Mouse (Mus musculus): ENCODE data around the gene Ggn. TPM values are rescaled to one million over a fixed set of nuclear protein-coding genes. Genes with fewer than 3 reads are reported as not detected.
"Not testable (repeated sequence)": the region's sequence is repeated elsewhere in the genome, so short reads cannot be mapped to it uniquely, and the experiment has no call there.

Ggn gene
- polyA plus RNA-seq, 1 experiment from 2014 or later, result 1.1 TPM

GRCm38 (mm10) chr7:29212199-29212765 is 42.3 kb downstream of the Ggn start:
- H3K9me3 ChIP-seq (replicated peaks; ENCODE audit: control insufficient read depth, low read length), result peaks cover 3% of the 10 kb centered on the region; the same call in 1 of the 2 replicates
- peaks cover 8% of the 10 kb centered on the region for H3K27me3 ChIP-seq (ENCODE audit: control insufficient read depth, insufficient read depth, low read length)
- no peaks in the 10 kb centered on the region for H3K36me3 ChIP-seq (ENCODE audit: control insufficient read depth, insufficient read depth, low read length)
- peak overlapping the region; percentile 65 for H3K4me2 ChIP-seq
- WGBS (ENCODE audit: insufficient replicate concordance), result 12% methylated on average over 26 of the region's 26 CpGs
- H3K27ac ChIP-seq (ENCODE audit: low read depth, low read length), result no peak overlapping the region
- H3K9ac ChIP-seq (ENCODE audit: low read depth, low read length), result no peak overlapping the region
- ATAC-seq (replicated peaks; ENCODE audit: insufficient number of reproducible peaks, low FRiP score, low TSS enrichment), result no peak
- peak overlapping the region; percentile 44; the same call in 1 of the 2 replicates for H3K4me3 ChIP-seq (ENCODE audit: low read depth, low read length)
- no peaks in the 10 kb centered on the region for H3K4me1 ChIP-seq (ENCODE audit: control insufficient read depth, insufficient read depth, low read length)

GRCm38 (mm10) chr7:29212775-29213560 is 43.0 kb downstream of the Ggn start:
- ATAC-seq (replicated peaks; ENCODE audit: insufficient number of reproducible peaks, low FRiP score, low TSS enrichment); H3K9me3 ChIP-seq (replicated peaks; ENCODE audit: control insufficient read depth, low read length); H3K9ac ChIP-seq (ENCODE audit: low read depth, low read length); H3K4me1 ChIP-seq (ENCODE audit: control insufficient read depth, insufficient read depth, low read length); H3K4me3 ChIP-seq (ENCODE audit: low read depth, low read length); H3K36me3 ChIP-seq (ENCODE audit: control insufficient read depth, insufficient read depth, low read length); H3K27ac ChIP-seq (ENCODE audit: low read depth, low read length); H3K27me3 ChIP-seq (ENCODE audit: control insufficient read depth, insufficient read depth, low read length): not testable (repeated sequence)
- WGBS (ENCODE audit: insufficient replicate concordance), result 11% methylated on average over 40 of the region's 40 CpGs
- peak overlapping the region; percentile 34 for H3K4me2 ChIP-seq

- no peaks in the 10 kb centered on the region for H3K36me3 ChIP-seq (ENCODE audit: control insufficient read depth, insufficient read depth, low read length)
- no peak within 1 kb of the TSS for H3K9ac ChIP-seq (ENCODE audit: low read depth, low read length)
- no peak within 1 kb of the TSS for H3K27ac ChIP-seq (ENCODE audit: low read depth, low read length)
- H3K4me1 ChIP-seq (ENCODE audit: control insufficient read depth, insufficient read depth, low read length), result no peaks in the 10 kb centered on the region
- H3K4me2 ChIP-seq, result peak within 1 kb of the TSS; percentile 34
- peaks cover 3% of the 10 kb centered on the region for H3K9me3 ChIP-seq (replicated peaks; ENCODE audit: control insufficient read depth, low read length)
- 0 out of 2 replicates have a peak, but pooled peaks have one; percentile 37 for ATAC-seq (replicated peaks; ENCODE audit: insufficient number of reproducible peaks, low FRiP score, low TSS enrichment)
- 5% methylated on average over 20 of the region's 20 CpGs for WGBS (ENCODE audit: insufficient replicate concordance)
- no peak within 1 kb of the TSS for H3K4me3 ChIP-seq (ENCODE audit: low read depth, low read length)
- H3K27me3 ChIP-seq (ENCODE audit: control insufficient read depth, insufficient read depth, low read length), result peaks cover 8% of the 10 kb centered on the region
Observed at GRCm38 (mm10) chr7:29213675-29214082, 43.7 kb downstream of the Ggn start, which contains the start of gene Catsperg1. Catsperg1 (minus strand) TSS chr7:29214035.

GRCm38 (mm10) chr7:29214236-29214635 is 44.2 kb downstream of the Ggn start:
- Histone ChIP-seq H3K4me3 (ENCODE audit: low read depth, low read length) (no peak overlapping the region), H3K4me1 (ENCODE audit: control insufficient read depth, insufficient read depth, low read length) (no peaks in the 10 kb centered on the region), H3K9ac (ENCODE audit: low read depth, low read length) (no peak overlapping the region), H3K4me2 (no peak overlapping the region), H3K27ac (ENCODE audit: low read depth, low read length) (no peak overlapping the region), H3K36me3 (ENCODE audit: control insufficient read depth, insufficient read depth, low read length) (no peaks in the 10 kb centered on the region), H3K9me3 (replicated peaks; ENCODE audit: control insufficient read depth, low read length) (peaks cover 8% of the 10 kb centered on the region), H3K27me3 (ENCODE audit: control insufficient read depth, insufficient read depth, low read length) (peaks cover 8% of the 10 kb centered on the region)
- ATAC-seq (replicated peaks; ENCODE audit: insufficient number of reproducible peaks, low FRiP score, low TSS enrichment), result no peak
- WGBS (ENCODE audit: insufficient replicate concordance), result 49% methylated on average over 2 of the region's 2 CpGs

- Histone ChIP-seq H3K4me2 (no peak overlapping the region), H3K9me3 (replicated peaks; ENCODE audit: control insufficient read depth, low read length) (peaks cover 11% of the 10 kb centered on the region), H3K4me1 (ENCODE audit: control insufficient read depth, insufficient read depth, low read length) (no peaks in the 10 kb centered on the region), H3K27ac (ENCODE audit: low read depth, low read length) (no peak overlapping the region), H3K4me3 (ENCODE audit: low read depth, low read length) (no peak overlapping the region), H3K36me3 (ENCODE audit: control insufficient read depth, insufficient read depth, low read length) (no peaks in the 10 kb centered on the region), H3K9ac (ENCODE audit: low read depth, low read length) (no peak overlapping the region), H3K27me3 (ENCODE audit: control insufficient read depth, insufficient read depth, low read length) (peaks cover 8% of the 10 kb centered on the region)
- no peak for ATAC-seq (replicated peaks; ENCODE audit: insufficient number of reproducible peaks, low FRiP score, low TSS enrichment)
- WGBS (ENCODE audit: insufficient replicate concordance), result 42% methylated on average over 15 of the region's 15 CpGs
Observed at GRCm38 (mm10) chr7:29214846-29215245, 44.8 kb downstream of the Ggn start.

Other genes with a start within 250 kb of the Ggn start
- gene Actn4, start 207.9 kb upstream of the Ggn start, polyA plus RNA-seq (2014; fragmentation: Nextera tagmentation; extraction: Ambion mirVana), result 227 and 262 TPM in 2 replicates
- 278 and 286 TPM in 2 replicates for gene Eif3k, start 188.3 kb upstream of the Ggn start, polyA plus RNA-seq (2014; fragmentation: Nextera tagmentation; extraction: Ambion mirVana)
- gene Map4k1, start 188.2 kb upstream of the Ggn start, polyA plus RNA-seq (2014; fragmentation: Nextera tagmentation; extraction: Ambion mirVana), result 6.8 and 6.9 TPM in 2 replicates
- 0.08 and 0.31 TPM in 2 replicates for gene Ryr1, start 45.0 kb upstream of the Ggn start, polyA plus RNA-seq (2014; fragmentation: Nextera tagmentation; extraction: Ambion mirVana)
- gene Rasgrp4, start 35.4 kb upstream of the Ggn start, polyA plus RNA-seq (2014; fragmentation: Nextera tagmentation; extraction: Ambion mirVana), result 0.83 and 1.00 TPM in 2 replicates
- 8.3 and 10.7 TPM in 2 replicates for gene Fam98c, start 14.0 kb upstream of the Ggn start, polyA plus RNA-seq (2014; fragmentation: Nextera tagmentation; extraction: Ambion mirVana)
- 2.5 and 3.5 TPM in 2 replicates for gene Spred3, start 201 bp downstream of the Ggn start, polyA plus RNA-seq (2014; fragmentation: Nextera tagmentation; extraction: Ambion mirVana)
- 235 and 252 TPM in 2 replicates for gene Psmd8, start 10.5 kb downstream of the Ggn start, polyA plus RNA-seq (2014; fragmentation: Nextera tagmentation; extraction: Ambion mirVana)
- 0.37 and 0.44 TPM in 2 replicates for gene Catsperg1, start 43.8 kb downstream of the Ggn start, polyA plus RNA-seq (2014; fragmentation: Nextera tagmentation; extraction: Ambion mirVana)
- gene Kcnk6, start 62.3 kb downstream of the Ggn start, polyA plus RNA-seq (2014; fragmentation: Nextera tagmentation; extraction: Ambion mirVana), result 0.89 and 1.6 TPM in 2 replicates
- gene Yif1b, start 68.1 kb downstream of the Ggn start, polyA plus RNA-seq (2014; fragmentation: Nextera tagmentation; extraction: Ambion mirVana), result 107 and 110 TPM in 2 replicates
- gene 2200002D01Rik, start 78.3 kb downstream of the Ggn start, polyA plus RNA-seq (2014; fragmentation: Nextera tagmentation; extraction: Ambion mirVana), result 7.0 and 8.8 TPM in 2 replicates
- 39.2 and 42.8 TPM in 2 replicates for gene Spint2, start 111.7 kb downstream of the Ggn start, polyA plus RNA-seq (2014; fragmentation: Nextera tagmentation; extraction: Ambion mirVana)
- 9.4 and 10.3 TPM in 2 replicates for gene Ppp1r14a, start 119.1 kb downstream of the Ggn start, polyA plus RNA-seq (2014; fragmentation: Nextera tagmentation; extraction: Ambion mirVana)
- 2.9 and 3.3 TPM in 2 replicates for gene Dpf1, start 133.7 kb downstream of the Ggn start, polyA plus RNA-seq (2014; fragmentation: Nextera tagmentation; extraction: Ambion mirVana)

Data from heart, embryonic 11.5 days (tissue).